Mouse (Mus musculus) midbrain, postnatal 0 days (tissue): ENCODE measurements around the gene Aars. TPM values are rescaled to one million over a fixed set of nuclear protein-coding genes. Genes with fewer than 3 reads are reported as not detected.
A peak's percentile ranks its signal among the peaks of the same experiment; 100 is the strongest.

Source experiments
- ATAC-seq: fragments of 200-750 bp; cut with Nextera tagmentation; 2 replicates; pipeline ENCODE4 v1.8.0; 2017; ENCODE audit warnings: moderate number of reproducible peaks, mild to moderate bottlenecking, moderate TSS enrichment, moderate library complexity; ENCODE audit not compliant: low FRiP score
- DNase-seq: peaks from one replicate; pipeline ENCODE4 v3.0.0-alpha.2; 2015; ENCODE audit warnings: low spot score
- H3K27ac ChIP-seq: fragments of 300-500 bp; sonication (generic); 2 replicates; pipeline ENCODE4 v1.5.1; 2014; ENCODE audit warnings: low read depth, mild to moderate bottlenecking, low read length, mixed read lengths
- H3K27me3 ChIP-seq: fragments of 300-500 bp; sonication (generic); 2 replicates; pipeline ENCODE4 v1.6.1; 2014; ENCODE audit warnings: low read length, control low read depth, mixed read lengths; ENCODE audit not compliant: insufficient read depth
- H3K36me3 ChIP-seq: fragments of 300-500 bp; sonication (generic); 2 replicates; pipeline ENCODE4 v1.6.1; 2014; ENCODE audit warnings: low read length, control low read depth, mixed read lengths; ENCODE audit not compliant: insufficient read depth
- H3K4me1 ChIP-seq: fragments of 300-500 bp; sonication (generic); 2 replicates; pipeline ENCODE4 v1.6.1; 2014; ENCODE audit warnings: mild to moderate bottlenecking, control low read depth, antibody characterized with exemption, low read length, mixed read lengths; ENCODE audit not compliant: insufficient read depth
- H3K4me2 ChIP-seq: fragments of 300-500 bp; sonication (generic); 2 replicates; pipeline ENCODE4 v1.6.1; 2014; ENCODE audit warnings: low read depth, mild to moderate bottlenecking, low read length, mixed read lengths; ENCODE audit not compliant: poor library complexity, severe bottlenecking
- H3K4me3 ChIP-seq: fragments of 300-500 bp; sonication (generic); 2 replicates; pipeline ENCODE4 v1.5.1; 2014; ENCODE audit warnings: low read depth, mild to moderate bottlenecking, low read length, moderate library complexity
- H3K9ac ChIP-seq: fragments of 300-500 bp; sonication (generic); replicated peaks from 2 replicates; pipeline ENCODE4 v1.6.1; 2014; ENCODE audit warnings: mild to moderate bottlenecking, low read length, moderate library complexity, mixed read lengths; ENCODE audit not compliant: poor library complexity, severe bottlenecking
- H3K9me3 ChIP-seq: fragments of 300-500 bp; sonication (generic); 2 replicates; pipeline ENCODE4 v1.6.1; 2016; ENCODE audit warnings: low read length, control low read depth
- CTCF ChIP-seq: IDR thresholded peaks from 2 replicates; pipeline ENCODE4 v1.5.1; 2016; ENCODE audit warnings: antibody characterized with exemption, mild to moderate bottlenecking
- WGBS: fragments of 180-500 bp; shearing (Covaris S2); extraction: QIAGEN DNeasy Blood & Tissue Kit; methylation state at CpG from one replicate; pipeline ENCODE4 v1.1.7; 2014; 5-methylcytosine and 5-hydroxymethylcytosine counted together
- polyA plus RNA-seq: library from polyadenylated mRNA; unstranded; fragments of >200 nt; fragmentation: Nextera tagmentation; extraction: Ambion mirVana; gene quantifications from 2 replicates; pipeline ENCODE4 v1.2.1, GENCODE M21; 2015
- total RNA-seq: library from RNA; depleted of rRNA; stranded (reverse); fragments of >200 nt; gene quantifications from 2 replicates; pipeline ENCODE4 v1.2.3, GENCODE M21; 2014

Aars gene
- total and polyA plus RNA-seq, 2 experiments from 2014 or later = 86.8 to 110 TPM

GRCm38 (mm10) chr8:111036591-111036990, 3.6 kb downstream of the Aars start:
- DNase-seq = no peak
- 94% methylated on average over 15 of the region's 15 CpGs for WGBS

GRCm38 (mm10) chr8:111042546-111042945, 9.6 kb downstream of the Aars start:
- ATAC-seq (no peak), DNase-seq (no peak)
- no peak for TF ChIP-seq CTCF
- 95% methylated on average over 19 of the region's 19 CpGs for WGBS
- no peaks in the 10 kb centered on the region for H3K27me3 ChIP-seq
- H3K27ac ChIP-seq = no peak overlapping the region
- no peak overlapping the region for H3K4me2 ChIP-seq
- H3K9ac ChIP-seq = no peak overlapping the region
- H3K4me3 ChIP-seq = no peak overlapping the region
- peaks cover 79% of the 10 kb centered on the region for H3K36me3 ChIP-seq
- H3K4me1 ChIP-seq = no peaks in the 10 kb centered on the region
- H3K9me3 ChIP-seq = no peaks in the 10 kb centered on the region

More at GRCm38 (mm10) chr8:111036591-111036990, 3.6 kb downstream of the Aars start:
- ATAC-seq = no peak
- Histone ChIP-seq H3K9ac (no peak overlapping the region), H3K27me3 (0 out of 2 replicates have a peak, but pooled peaks cover 4% of the 10 kb centered on the region), H3K9me3 (no peaks in the 10 kb centered on the region), H3K4me3 (no peak overlapping the region), H3K36me3 (peaks cover 32% of the 10 kb centered on the region), H3K27ac (no peak overlapping the region), H3K4me2 (no peak overlapping the region), H3K4me1 (no peaks in the 10 kb centered on the region)
- no peak for TF ChIP-seq CTCF

GRCm38 (mm10) chr8:111044003-111044734, 11.2 kb downstream of the Aars start:
- TF ChIP-seq CTCF = peak; percentile 39
- no peak overlapping the region for H3K4me3 ChIP-seq
- H3K4me1 ChIP-seq = no peaks in the 10 kb centered on the region
- H3K9ac ChIP-seq = no peak overlapping the region
- 46% methylated on average over 2 of the region's 2 CpGs for WGBS
- ATAC-seq (no peak), DNase-seq (peak; percentile 15)
- H3K36me3 ChIP-seq = peaks cover 82% of the 10 kb centered on the region
- no peak overlapping the region for H3K27ac ChIP-seq
- H3K27me3 ChIP-seq = no peaks in the 10 kb centered on the region
- H3K9me3 ChIP-seq = no peaks in the 10 kb centered on the region
- H3K4me2 ChIP-seq = no peak overlapping the region

GRCm38 (mm10) chr8:111048694-111049093, 15.8 kb downstream of the Aars start:
- no peak overlapping the region for H3K4me2 ChIP-seq
- no peaks in the 10 kb centered on the region for H3K27me3 ChIP-seq
- 95% methylated on average over 2 of the region's 2 CpGs for WGBS
- H3K9ac ChIP-seq = no peak overlapping the region
- no peak overlapping the region for H3K4me3 ChIP-seq
- ATAC-seq (no peak), DNase-seq (no peak)
- no peak overlapping the region for H3K27ac ChIP-seq
- H3K4me1 ChIP-seq = no peaks in the 10 kb centered on the region
- TF ChIP-seq CTCF = no peak
- H3K36me3 ChIP-seq = peaks cover 83% of the 10 kb centered on the region
- no peaks in the 10 kb centered on the region for H3K9me3 ChIP-seq

- H3K36me3 ChIP-seq = peaks cover 85% of the 10 kb centered on the region
- no peak overlapping the region for H3K9ac ChIP-seq
- no peak overlapping the region for H3K4me2 ChIP-seq
- no peaks in the 10 kb centered on the region for H3K4me1 ChIP-seq
- no peaks in the 10 kb centered on the region for H3K9me3 ChIP-seq
- no peak overlapping the region for H3K4me3 ChIP-seq
- H3K27me3 ChIP-seq = no peaks in the 10 kb centered on the region
- WGBS = 98% methylated on average over 7 of the region's 7 CpGs
- H3K27ac ChIP-seq = no peak overlapping the region
- DNase-seq = no peak
- TF ChIP-seq CTCF = no peak
- no peak for ATAC-seq
Observed at GRCm38 (mm10) chr8:111049106-111049505, 16.2 kb downstream of the Aars start.

GRCm38 (mm10) chr8:111053827-111054518, 21.0 kb downstream of the Aars start:
- H3K4me2 ChIP-seq = no peak overlapping the region
- 0 out of 2 replicates have a peak, but pooled peaks cover 4% of the 10 kb centered on the region for H3K4me1 ChIP-seq
- no peaks in the 10 kb centered on the region for H3K9me3 ChIP-seq
- H3K27me3 ChIP-seq = no peaks in the 10 kb centered on the region
- no peak overlapping the region for H3K27ac ChIP-seq
- ATAC-seq = no peak
- no peak overlapping the region for H3K4me3 ChIP-seq
- DNase-seq = no peak
- 93% methylated on average over 12 of the region's 12 CpGs for WGBS
- H3K9ac ChIP-seq = no peak overlapping the region
- H3K36me3 ChIP-seq = peaks cover 59% of the 10 kb centered on the region
- TF ChIP-seq CTCF = no peak
